Mouse (Mus musculus): ENCODE measurements around the gene Vax2. TPM values are rescaled to one million over a fixed set of nuclear protein-coding genes. Genes with fewer than 3 reads are reported as not detected.

Gene Vax2
- polyA plus RNA-seq, 2 experiments: 1.1 to 1.4 TPM

DNA sequence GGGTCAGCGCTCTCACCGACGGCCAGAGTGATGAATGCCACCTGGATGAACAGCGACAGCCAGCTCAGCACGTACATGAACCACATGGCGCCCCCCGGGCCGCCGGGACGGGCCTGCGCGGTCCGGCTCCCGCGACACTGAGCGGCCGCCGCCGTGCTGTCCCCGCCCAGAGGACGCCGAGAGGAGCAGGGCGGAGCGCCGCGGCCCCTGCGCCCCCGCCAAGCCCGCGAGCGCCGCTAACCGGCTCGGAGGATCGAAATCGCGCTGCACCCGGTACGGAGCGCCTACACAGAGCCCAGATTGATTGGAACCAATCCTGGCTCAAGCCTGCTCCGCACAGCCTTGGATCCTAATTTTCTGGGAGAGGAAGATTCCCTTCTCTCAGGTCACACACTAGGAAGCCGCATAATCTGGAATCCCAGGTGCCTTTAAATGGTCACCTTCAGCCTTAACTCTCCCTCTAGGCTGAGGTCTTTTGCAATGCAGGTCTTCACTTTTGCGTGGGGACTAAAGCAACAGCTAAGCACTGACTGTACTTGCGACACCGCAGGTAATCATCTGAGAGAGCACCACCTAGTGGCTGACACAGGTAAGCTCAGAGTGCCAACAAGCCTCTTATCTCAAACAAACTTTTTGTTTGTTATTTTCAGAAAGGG lies 64.7 kb downstream of the Vax2 start, which contains the start of gene Tex261:
Gene Tex261 (minus strand): TSS at position 176 of the 656 bp plus-strand sequence.
- DNase-seq (ENCODE audit: low spot score) (peak; percentile 92), ATAC-seq (ENCODE audit: low FRiP score, low read depth) (peak; percentile 96)
- no peaks in the 10 kb centered on the region for H3K9me3 ChIP-seq (ENCODE audit: control insufficient read depth, low read length)
- H3K27me3 ChIP-seq (ENCODE audit: control insufficient read depth, insufficient read depth, low read length): no peaks in the 10 kb centered on the region
- under 1% methylated on average over 38 of the region's 45 CpGs for WGBS
- peaks cover 29% of the 10 kb centered on the region for H3K36me3 ChIP-seq (ENCODE audit: control insufficient read depth, insufficient read depth, low read length)
- H3K4me3 ChIP-seq (replicated peaks; ENCODE audit: low read length): peak within 1 kb of the TSS; percentile 92
- H3K4me2 ChIP-seq (replicated peaks; ENCODE audit: low read depth, low read length, severe bottlenecking): peak within 1 kb of the TSS; percentile 88
- peak; percentile 95; the same call in 1 of the 2 replicates for TF ChIP-seq POLR2A (IDR thresholded peaks at IDR 0.05; ENCODE audit: borderline replicate concordance, extremely low read depth, insufficient read depth, insufficient read length)
- peaks cover 13% of the 10 kb centered on the region for H3K4me1 ChIP-seq (ENCODE audit: control insufficient read depth, insufficient read depth, low read length)
- H3K27ac ChIP-seq (replicated peaks; ENCODE audit: low read depth, low read length): peak within 1 kb of the TSS; percentile 76
- peak within 1 kb of the TSS; percentile 93 for H3K9ac ChIP-seq (ENCODE audit: low read depth, low read length, severe bottlenecking)

DNA sequence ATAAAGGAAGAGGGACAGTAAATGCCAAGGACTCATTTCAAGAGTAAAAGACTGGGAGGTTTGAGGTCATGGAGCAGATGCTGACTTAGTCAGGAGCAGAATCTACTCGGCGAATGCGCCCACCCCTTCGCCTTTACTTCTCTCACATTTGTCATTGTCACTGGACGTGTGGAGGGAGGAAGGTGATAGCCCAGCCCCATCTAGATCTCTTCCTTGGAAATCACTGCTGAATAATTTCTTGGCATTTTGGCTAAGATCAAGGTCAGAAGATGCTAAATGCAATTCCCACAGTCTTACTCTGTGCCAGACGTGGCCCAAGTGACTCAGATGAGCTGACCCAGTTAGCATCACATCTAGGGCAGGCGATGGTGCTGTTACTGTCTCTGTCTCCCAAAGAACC lies 67.2 kb downstream of the Vax2 start:
- 0 out of 2 replicates have a peak, but pooled peaks cover 4% of the 10 kb centered on the region for H3K36me3 ChIP-seq (ENCODE audit: control insufficient read depth, insufficient read depth, low read length)
- DNase-seq (ENCODE audit: low spot score): no peak
- no peaks in the 10 kb centered on the region for H3K27me3 ChIP-seq (ENCODE audit: control insufficient read depth, insufficient read depth, low read length)
- no peak for TF ChIP-seq POLR2A (IDR thresholded peaks at IDR 0.05; ENCODE audit: borderline replicate concordance, extremely low read depth, insufficient read depth, insufficient read length)
- 78% methylated on average over 7 of the region's 7 CpGs for WGBS
- H3K27ac ChIP-seq (replicated peaks; ENCODE audit: low read depth, low read length): no peak overlapping the region
- no peaks in the 10 kb centered on the region for H3K9me3 ChIP-seq (ENCODE audit: control insufficient read depth, low read length)
- H3K4me1 ChIP-seq (ENCODE audit: control insufficient read depth, insufficient read depth, low read length): peaks cover 13% of the 10 kb centered on the region
- H3K4me2 ChIP-seq (replicated peaks; ENCODE audit: low read depth, low read length, severe bottlenecking): no peak overlapping the region
- ATAC-seq (ENCODE audit: low FRiP score, low read depth): no peak
- H3K4me3 ChIP-seq (replicated peaks; ENCODE audit: low read length): no peak overlapping the region
- H3K9ac ChIP-seq (ENCODE audit: low read depth, low read length, severe bottlenecking): no peak overlapping the region

DNA sequence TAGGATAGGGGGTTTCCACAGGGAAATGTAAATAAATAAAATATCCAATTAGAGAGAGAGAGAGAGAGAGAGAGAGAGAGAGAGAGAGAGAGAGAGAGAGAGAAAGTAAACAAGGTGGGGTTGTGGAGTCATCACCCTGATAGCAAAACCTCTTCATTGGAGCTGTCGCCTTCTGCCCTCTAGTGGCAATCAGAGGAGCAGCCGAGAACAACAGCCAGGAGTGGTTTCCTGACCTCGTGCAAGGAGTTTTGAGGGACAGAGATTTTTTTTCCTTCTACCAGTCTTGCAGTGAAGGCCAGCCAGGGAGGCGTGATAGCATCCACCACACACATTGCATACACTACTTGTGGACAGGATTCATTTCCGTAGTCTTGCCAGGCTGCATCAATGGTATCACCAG lies 68.0 kb downstream of the Vax2 start:
- Histone ChIP-seq H3K36me3 (ENCODE audit: control insufficient read depth, insufficient read depth, low read length) (no peaks in the 10 kb centered on the region), H3K4me3 (replicated peaks; ENCODE audit: low read length) (no peak overlapping the region), H3K4me1 (ENCODE audit: control insufficient read depth, insufficient read depth, low read length) (peaks cover 10% of the 10 kb centered on the region), H3K27me3 (ENCODE audit: control insufficient read depth, insufficient read depth, low read length) (no peaks in the 10 kb centered on the region), H3K27ac (replicated peaks; ENCODE audit: low read depth, low read length) (no peak overlapping the region), H3K9ac (ENCODE audit: low read depth, low read length, severe bottlenecking) (no peak overlapping the region), H3K4me2 (replicated peaks; ENCODE audit: low read depth, low read length, severe bottlenecking) (no peak overlapping the region), H3K9me3 (ENCODE audit: control insufficient read depth, low read length) (no peaks in the 10 kb centered on the region)
- 11% methylated on average over 5 of the region's 5 CpGs for WGBS
- ATAC-seq (ENCODE audit: low FRiP score, low read depth) (no peak), DNase-seq (ENCODE audit: low spot score) (peak; percentile 65)
- no peak for TF ChIP-seq POLR2A (IDR thresholded peaks at IDR 0.05; ENCODE audit: borderline replicate concordance, extremely low read depth, insufficient read depth, insufficient read length)

DNA sequence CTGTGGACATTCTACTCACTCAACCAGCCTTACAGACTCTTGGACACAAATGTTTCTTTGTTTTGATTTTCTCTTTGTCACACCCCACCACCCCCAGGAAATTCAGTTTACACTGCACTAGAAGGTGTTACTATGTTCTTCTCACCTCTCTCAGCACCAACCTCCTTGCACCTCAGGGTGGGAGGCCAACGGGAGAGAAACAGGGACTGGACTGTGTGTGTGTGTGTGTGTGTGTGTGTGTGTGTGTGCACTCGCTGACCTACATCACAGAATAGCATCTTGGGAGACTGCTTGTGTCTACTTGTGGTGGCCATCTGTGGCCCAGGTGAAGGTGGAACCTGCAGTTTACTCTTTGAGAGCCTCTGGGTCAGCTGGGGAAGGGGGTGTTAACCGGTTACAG lies 75.4 kb downstream of the Vax2 start:
- TF ChIP-seq POLR2A (IDR thresholded peaks at IDR 0.05; ENCODE audit: borderline replicate concordance, extremely low read depth, insufficient read depth, insufficient read length): no peak
- Histone ChIP-seq H3K4me3 (replicated peaks; ENCODE audit: low read length) (no peak overlapping the region), H3K4me2 (replicated peaks; ENCODE audit: low read depth, low read length, severe bottlenecking) (no peak overlapping the region), H3K27ac (replicated peaks; ENCODE audit: low read depth, low read length) (no peak overlapping the region), H3K27me3 (ENCODE audit: control insufficient read depth, insufficient read depth, low read length) (no peaks in the 10 kb centered on the region), H3K4me1 (ENCODE audit: control insufficient read depth, insufficient read depth, low read length) (no peaks in the 10 kb centered on the region), H3K9ac (ENCODE audit: low read depth, low read length, severe bottlenecking) (no peak overlapping the region), H3K9me3 (ENCODE audit: control insufficient read depth, low read length) (no peaks in the 10 kb centered on the region), H3K36me3 (ENCODE audit: control insufficient read depth, insufficient read depth, low read length) (no peaks in the 10 kb centered on the region)
- ATAC-seq (ENCODE audit: low FRiP score, low read depth) (no peak), DNase-seq (ENCODE audit: low spot score) (no peak)
- 81% methylated on average over 3 of the region's 3 CpGs for WGBS

Other genes with a start within 250 kb of the Vax2 start
- gene Dguok, start 204.3 kb upstream of the Vax2 start, polyA plus RNA-seq (2012; rRNA removed): 89.0 and 104 TPM in 2 replicates
- gene Dguok, start 204.3 kb upstream of the Vax2 start, polyA plus RNA-seq (2014; fragmentation: Nextera tagmentation; extraction: Ambion mirVana): 77.0 and 87.0 TPM in 2 replicates
- gene Actg2, start 175.0 kb upstream of the Vax2 start, polyA plus RNA-seq (2012; rRNA removed): 5.1 and 5.3 TPM in 2 replicates
- 5.5 and 5.6 TPM in 2 replicates for gene Actg2, start 175.0 kb upstream of the Vax2 start, polyA plus RNA-seq (2014; fragmentation: Nextera tagmentation; extraction: Ambion mirVana)
- gene Stambp, start 138.5 kb upstream of the Vax2 start, polyA plus RNA-seq (2012; rRNA removed): 20.3 and 21.3 TPM in 2 replicates
- gene Stambp, start 138.5 kb upstream of the Vax2 start, polyA plus RNA-seq (2014; fragmentation: Nextera tagmentation; extraction: Ambion mirVana): 27.9 and 30.2 TPM in 2 replicates
- gene Clec4f, start 55.1 kb upstream of the Vax2 start, polyA plus RNA-seq (2012; rRNA removed): not detected in 2 replicates
- not detected in 2 replicates for gene Clec4f, start 55.1 kb upstream of the Vax2 start, polyA plus RNA-seq (2014; fragmentation: Nextera tagmentation; extraction: Ambion mirVana)
- not detected in 2 replicates for gene Cd207, start 33.4 kb upstream of the Vax2 start, polyA plus RNA-seq (2012; rRNA removed)
- not detected in 2 replicates for gene Cd207, start 33.4 kb upstream of the Vax2 start, polyA plus RNA-seq (2014; fragmentation: Nextera tagmentation; extraction: Ambion mirVana)
- gene Atp6v1b1, start 31.7 kb downstream of the Vax2 start, polyA plus RNA-seq (2012; rRNA removed): 0.05 TPM in 2 replicates
- not detected in 2 replicates for gene Atp6v1b1, start 31.7 kb downstream of the Vax2 start, polyA plus RNA-seq (2014; fragmentation: Nextera tagmentation; extraction: Ambion mirVana)
- not detected in 2 replicates for gene Ankrd53, start 51.4 kb downstream of the Vax2 start, polyA plus RNA-seq (2012; rRNA removed)
- gene Ankrd53, start 51.4 kb downstream of the Vax2 start, polyA plus RNA-seq (2014; fragmentation: Nextera tagmentation; extraction: Ambion mirVana): not detected in 2 replicates
- 77.4 and 108 TPM in 2 replicates for gene Tex261, start 64.5 kb downstream of the Vax2 start, polyA plus RNA-seq (2012; rRNA removed)
- 90.2 and 90.4 TPM in 2 replicates for gene Tex261, start 64.5 kb downstream of the Vax2 start, polyA plus RNA-seq (2014; fragmentation: Nextera tagmentation; extraction: Ambion mirVana)
- 37.6 and 38.7 TPM in 2 replicates for gene Nagk, start 83.7 kb downstream of the Vax2 start, polyA plus RNA-seq (2012; rRNA removed)
- gene Nagk, start 83.7 kb downstream of the Vax2 start, polyA plus RNA-seq (2014; fragmentation: Nextera tagmentation; extraction: Ambion mirVana): 57.5 and 59.9 TPM in 2 replicates
- 33.5 and 36.3 TPM in 2 replicates for gene Paip2b, start 120.5 kb downstream of the Vax2 start, polyA plus RNA-seq (2012; rRNA removed)
- gene Paip2b, start 120.5 kb downstream of the Vax2 start, polyA plus RNA-seq (2014; fragmentation: Nextera tagmentation; extraction: Ambion mirVana): 18.2 and 19.0 TPM in 2 replicates
- 42.2 and 55.4 TPM in 2 replicates for gene Zfp638, start 155.8 kb downstream of the Vax2 start, polyA plus RNA-seq (2012; rRNA removed)
- gene Zfp638, start 155.8 kb downstream of the Vax2 start, polyA plus RNA-seq (2014; fragmentation: Nextera tagmentation; extraction: Ambion mirVana): 61.8 and 71.5 TPM in 2 replicates

All from limb, embryonic 14.5 days (tissue).